Mouse (Mus musculus): ENCODE measurements at regions not wholly inside any gene's neighbourhood (a gene's known extent, or its start where the extent isn't known, plus 50 kb on each side); places are given as distances from the start of the nearest gene placed in this dataset.

DNA sequence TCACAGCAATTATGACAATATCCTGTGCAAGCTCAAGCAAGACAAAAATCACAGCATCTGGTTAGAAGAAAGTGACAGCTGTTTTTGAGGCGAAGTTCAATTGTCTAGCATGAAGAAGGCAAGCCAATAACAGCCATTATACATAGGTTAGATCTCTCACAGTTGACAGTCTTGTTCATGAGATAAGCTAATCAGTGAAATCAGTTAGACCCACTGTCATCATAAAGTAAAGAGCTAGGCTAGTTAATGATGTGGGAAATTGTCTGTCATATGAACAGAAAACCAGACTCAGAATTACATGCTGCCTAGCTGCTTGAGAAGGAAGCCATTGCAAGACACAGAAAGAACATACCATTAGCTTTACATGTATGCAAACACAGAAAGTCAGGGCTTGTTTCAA lies 470.2 kb upstream of the 5930422O12Rik start:
- CTCF ChIA-PET: interaction anchor here (1.5 kb wide), 1 partner anchor 9 kb away, joined by 3 read pairs; no protein-coding TSS in a partner anchor
- no peak for TF ChIP-seq CTCF (IDR thresholded peaks at IDR 0.05)
- DNase-seq (ENCODE audit: low read depth, low spot score): no peak
- POLR2A ChIA-PET: no interaction called here
- in situ Hi-C loops (cut with MboI; ENCODE audit: low pct_unique_long_range_greater_than_20kb): no loop called here
- no peak for ATAC-seq
- H3K27me3 ChIP-seq: no peaks in the 10 kb centered on the region

DNA sequence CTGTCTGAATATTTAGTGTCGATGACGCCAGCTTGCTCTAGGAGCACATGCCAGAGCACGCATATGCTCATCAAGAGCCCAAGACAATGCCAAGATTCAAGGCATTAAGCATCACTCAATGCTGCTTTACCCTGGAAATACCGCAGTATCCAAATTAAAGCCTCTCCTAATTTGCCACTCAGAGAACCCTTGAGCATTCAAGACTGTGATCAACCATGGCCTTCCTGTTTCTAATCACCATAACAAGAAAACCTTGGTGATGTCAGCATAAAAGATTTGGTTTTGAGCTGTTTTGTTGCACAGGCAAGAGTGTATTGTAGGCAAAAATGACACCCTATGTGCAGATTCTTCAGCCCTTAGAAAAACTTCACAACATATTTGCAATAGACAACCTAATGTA lies 469.7 kb upstream of the 5930422O12Rik start:
- no peak for TF ChIP-seq CTCF (IDR thresholded peaks at IDR 0.05)
- CTCF ChIA-PET: interaction anchor here (1.0 to 1.5 kb wide), 2 partner anchors 8 to 9 kb away, joined by 3 read pairs; no protein-coding TSS in a partner anchor
- ATAC-seq (no peak), DNase-seq (ENCODE audit: low read depth, low spot score) (no peak)
- in situ Hi-C loops (cut with MboI; ENCODE audit: low pct_unique_long_range_greater_than_20kb): no loop called here
- POLR2A ChIA-PET: interaction anchor here (0.6 kb wide), 1 partner anchor 1763 kb away, joined by 6 read pairs; no protein-coding TSS in a partner anchor
- no peaks in the 10 kb centered on the region for H3K27me3 ChIP-seq

DNA sequence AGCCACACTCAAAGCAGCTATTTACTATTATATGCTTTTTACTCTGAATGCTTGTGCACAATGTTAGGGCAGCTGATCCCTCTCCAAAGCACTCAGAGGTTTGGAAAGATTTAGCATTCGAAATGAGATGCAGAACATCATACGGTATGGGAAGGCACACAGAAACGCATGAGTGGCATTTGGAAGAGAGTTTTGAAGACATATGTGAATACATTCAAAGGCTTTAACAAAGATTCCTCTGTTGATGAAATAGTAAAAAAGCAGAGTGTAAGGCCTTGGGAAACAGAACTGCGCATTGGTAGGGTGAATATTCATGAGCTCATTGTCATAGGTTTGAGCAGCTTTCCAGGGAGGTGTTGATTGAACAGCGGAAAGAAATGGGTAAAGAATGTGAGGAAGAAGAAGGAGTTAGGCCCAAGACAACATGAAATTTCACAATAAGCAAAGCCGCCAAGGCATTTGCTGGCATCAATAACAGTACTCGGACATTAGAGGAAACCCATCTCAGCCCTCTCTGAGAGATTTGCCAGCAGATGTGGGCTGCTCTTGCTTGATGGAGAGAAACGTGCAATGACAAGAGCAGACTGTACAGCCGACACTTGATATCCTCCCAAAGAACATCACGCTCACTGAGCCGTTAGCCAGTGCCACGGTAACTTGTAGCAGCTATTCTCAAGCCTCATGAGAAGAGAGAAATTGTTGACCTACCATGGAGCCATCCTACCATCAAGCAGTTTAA lies 469.0 kb upstream of the 5930422O12Rik start:
- POLR2A ChIA-PET: no interaction called here
- DNase-seq (ENCODE audit: low read depth, low spot score) (no peak), ATAC-seq (no peak)
- in situ Hi-C loops (cut with MboI; ENCODE audit: low pct_unique_long_range_greater_than_20kb): no loop called here
- TF ChIP-seq CTCF (IDR thresholded peaks at IDR 0.05): no peak
- CTCF ChIA-PET: interaction anchor here (1.0 to 1.5 kb wide), 2 partner anchors 8 to 9 kb away, joined by 3 read pairs; no protein-coding TSS in a partner anchor
- H3K27me3 ChIP-seq: no peaks in the 10 kb centered on the region

DNA sequence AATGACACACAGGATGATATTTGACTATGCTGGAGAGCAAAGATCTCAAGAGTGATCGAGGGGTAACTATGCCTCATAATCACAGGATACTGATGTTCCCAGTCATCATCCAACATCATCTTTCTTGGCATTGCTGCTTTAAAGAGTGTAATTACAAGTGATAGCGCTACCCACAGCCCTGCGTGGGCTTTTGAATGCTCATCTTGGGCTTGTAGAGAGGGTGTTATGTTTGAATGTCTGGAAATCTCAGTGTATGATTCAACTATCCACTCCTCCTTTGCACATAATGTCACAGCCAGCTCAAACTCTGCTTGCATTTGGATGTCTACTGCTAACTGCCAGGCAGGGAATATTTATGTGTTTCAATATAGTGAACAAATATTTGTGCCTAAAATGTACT lies 438.3 kb upstream of the 5930422O12Rik start:
- H3K27me3 ChIP-seq: no peaks in the 10 kb centered on the region
- POLR2A ChIA-PET: no interaction called here
- ATAC-seq (no peak), DNase-seq (ENCODE audit: low read depth, low spot score) (no peak)
- TF ChIP-seq CTCF (IDR thresholded peaks at IDR 0.05): no peak
- CTCF ChIA-PET: no interaction called here
- in situ Hi-C loops (cut with MboI; ENCODE audit: low pct_unique_long_range_greater_than_20kb): no loop called here

DNA sequence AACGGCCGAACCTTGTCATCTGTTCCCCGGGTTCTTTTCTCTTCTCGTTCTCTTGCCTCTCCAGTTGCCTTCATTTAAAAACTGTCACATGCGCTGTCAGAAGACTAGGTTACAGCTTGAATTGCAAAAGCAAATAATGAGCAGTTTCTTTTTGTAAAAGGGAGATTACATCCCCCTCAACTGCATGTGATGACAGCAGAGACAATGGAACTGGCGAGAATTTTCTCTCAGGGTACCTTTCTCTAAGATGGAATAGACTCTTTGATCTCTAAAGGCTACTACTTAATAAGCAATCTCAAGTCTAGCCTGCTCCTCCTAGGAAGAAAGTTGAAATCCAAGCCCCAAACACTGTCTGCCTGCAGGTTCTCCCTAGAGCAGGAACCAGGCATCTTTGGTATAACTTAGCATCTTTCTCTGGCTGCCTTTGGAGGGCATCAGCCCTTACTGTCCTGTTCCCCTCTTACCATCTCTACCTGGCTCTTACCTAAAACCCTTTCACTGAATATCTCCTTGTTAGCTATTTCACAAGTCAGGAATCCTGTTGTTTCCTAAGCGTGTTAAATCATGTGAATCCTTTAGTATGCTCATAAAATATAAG lies 424.4 kb upstream of the 5930422O12Rik start:
- ATAC-seq: no peak
- no peak for TF ChIP-seq CTCF (IDR thresholded peaks at IDR 0.05)
- in situ Hi-C loops (cut with MboI; ENCODE audit: low pct_unique_long_range_greater_than_20kb): no loop called here
- POLR2A ChIA-PET: no interaction called here
- no peak for DNase-seq (ENCODE audit: low read depth, low spot score)
- CTCF ChIA-PET: no interaction called here
- H3K27me3 ChIP-seq: peaks cover 3% of the 10 kb centered on the region

DNA sequence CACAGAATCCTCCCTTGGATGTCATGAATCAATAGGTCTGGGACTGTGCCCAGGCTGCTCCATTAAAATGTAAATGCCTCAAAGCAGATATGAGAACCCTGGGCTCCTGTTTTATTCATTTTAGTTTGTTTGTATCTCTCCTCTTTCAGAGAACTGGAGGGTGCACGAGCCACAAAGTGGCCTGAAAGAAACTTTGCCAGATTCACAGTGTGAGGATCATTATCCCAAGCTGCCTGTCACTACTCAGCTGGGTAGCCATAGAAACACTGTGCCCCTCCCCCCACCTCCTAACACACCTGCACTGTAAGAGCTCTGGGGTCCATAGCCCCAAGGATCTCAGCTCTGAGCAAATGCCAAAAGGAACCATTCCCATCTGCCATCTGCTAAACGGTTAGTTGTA lies 423.9 kb upstream of the 5930422O12Rik start:
- no peak for DNase-seq (ENCODE audit: low read depth, low spot score)
- POLR2A ChIA-PET: no interaction called here
- peaks cover 3% of the 10 kb centered on the region for H3K27me3 ChIP-seq
- in situ Hi-C loops (cut with MboI; ENCODE audit: low pct_unique_long_range_greater_than_20kb): no loop called here
- no peak for TF ChIP-seq CTCF (IDR thresholded peaks at IDR 0.05)
- CTCF ChIA-PET: no interaction called here
- no peak for ATAC-seq

DNA sequence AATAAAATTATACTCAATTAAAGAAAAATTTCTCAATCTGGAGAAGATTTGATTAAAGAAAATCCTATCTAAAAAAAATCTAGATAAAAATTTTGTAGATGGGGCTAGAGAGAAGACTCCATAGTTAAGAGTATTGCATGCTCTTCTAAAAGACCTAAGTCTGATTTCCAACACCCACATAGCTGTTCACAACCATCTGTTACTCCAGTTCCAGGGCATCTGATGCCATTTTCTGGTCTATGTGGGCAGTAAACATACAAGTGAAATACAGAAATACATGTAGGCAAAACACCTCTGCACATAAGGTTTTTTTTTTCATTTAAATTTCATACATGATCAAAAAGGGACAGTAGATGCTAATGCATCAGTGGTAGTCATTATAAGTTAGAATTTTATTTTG lies 418.4 kb upstream of the 5930422O12Rik start:
- no peak for ATAC-seq
- in situ Hi-C loops (cut with MboI; ENCODE audit: low pct_unique_long_range_greater_than_20kb): loop anchor here (5.0 kb wide), 1 partner anchor 172 kb away; no protein-coding TSS in a partner anchor

DNA sequence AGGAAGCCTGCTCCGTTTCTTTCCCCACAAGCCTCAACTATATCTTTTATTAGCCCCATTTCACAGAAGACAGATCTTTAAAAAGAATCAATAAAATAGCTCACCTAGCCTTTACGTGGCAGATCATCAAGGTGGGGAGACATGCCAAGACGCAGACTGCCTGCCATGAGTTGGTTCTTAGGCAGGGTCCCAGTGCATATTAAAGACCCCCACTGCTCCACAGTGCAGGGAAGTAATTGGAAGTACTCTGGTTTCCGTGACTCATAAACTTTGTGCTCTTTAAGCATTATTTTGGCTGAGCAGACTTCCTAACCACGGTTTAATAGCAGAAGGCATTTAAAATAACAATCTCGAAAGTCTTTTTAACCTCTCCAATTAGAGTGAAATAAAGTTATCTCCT lies 415.7 kb upstream of the 5930422O12Rik start:
- DNase-seq (ENCODE audit: low read depth, low spot score): no peak
- POLR2A ChIA-PET: no interaction called here

More for the DNA sequence above, 418.4 kb upstream of the 5930422O12Rik start:
- ChIA-PET CTCF (no interaction called here), POLR2A (no interaction called here)
- no peak for TF ChIP-seq CTCF (IDR thresholded peaks at IDR 0.05)
- H3K27me3 ChIP-seq: peaks cover 3% of the 10 kb centered on the region
- DNase-seq (ENCODE audit: low read depth, low spot score): no peak

DNA sequence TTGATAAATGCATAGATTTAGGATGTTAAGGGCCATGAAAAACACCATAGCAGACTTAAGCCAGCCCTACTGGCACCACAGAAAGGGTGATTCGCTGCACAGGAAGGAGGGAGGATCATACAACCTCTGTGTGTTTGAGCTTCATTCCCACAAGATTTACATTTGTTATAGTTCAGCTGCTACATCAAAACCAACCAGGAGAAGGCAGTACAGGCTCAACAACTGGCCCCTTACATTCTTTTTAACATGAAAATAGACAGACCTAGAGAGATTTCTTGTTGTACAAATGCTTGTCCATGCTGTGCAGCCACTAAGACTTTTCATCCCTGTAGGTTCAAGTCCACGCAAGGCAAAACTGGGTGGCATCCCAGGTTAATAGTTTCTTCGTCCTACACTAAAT lies 412.6 kb upstream of the 5930422O12Rik start:
- no peak for DNase-seq (ENCODE audit: low read depth, low spot score)
- no peaks in the 10 kb centered on the region for H3K27me3 ChIP-seq
- peak; percentile 50 for TF ChIP-seq CTCF (IDR thresholded peaks at IDR 0.05)
- in situ Hi-C loops (cut with MboI; ENCODE audit: low pct_unique_long_range_greater_than_20kb): no loop called here
- ATAC-seq: no peak
- CTCF ChIA-PET: interaction anchor here (1.1 kb wide), 1 partner anchor 169 kb away, joined by 3 read pairs; no protein-coding TSS in a partner anchor
- POLR2A ChIA-PET: no interaction called here

More for the DNA sequence above, 415.7 kb upstream of the 5930422O12Rik start:
- CTCF ChIA-PET: interaction anchor here (1.1 kb wide), 1 partner anchor 13 kb away, joined by 3 read pairs; no protein-coding TSS in a partner anchor
- H3K27me3 ChIP-seq: no peaks in the 10 kb centered on the region
- TF ChIP-seq CTCF (IDR thresholded peaks at IDR 0.05): no peak
- in situ Hi-C loops (cut with MboI; ENCODE audit: low pct_unique_long_range_greater_than_20kb): loop anchor here (5.0 kb wide), 1 partner anchor 170 kb away; no protein-coding TSS in a partner anchor
- ATAC-seq: no peak

DNA sequence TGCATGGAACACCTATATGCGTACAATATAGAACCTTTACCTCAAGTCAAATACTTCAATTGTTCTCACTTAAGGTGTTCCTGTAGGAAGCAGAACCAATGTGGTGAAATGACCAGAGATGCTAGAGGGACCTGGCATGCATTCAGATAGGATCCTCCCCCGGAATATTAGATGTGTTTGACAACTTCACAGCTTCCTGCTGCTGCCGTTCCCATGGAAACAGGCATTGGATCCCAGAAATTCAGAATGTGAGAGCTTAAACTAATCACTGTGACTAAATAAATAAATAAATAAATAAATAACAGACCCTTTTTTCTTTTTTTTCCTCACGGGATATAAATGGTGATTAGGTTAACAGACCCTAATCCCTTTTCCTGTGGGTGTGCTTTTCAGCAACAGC lies 401.5 kb upstream of the 5930422O12Rik start:
- ChIA-PET POLR2A (no interaction called here), CTCF (interaction anchor here (1.5 kb wide), 1 partner anchor 14 kb away, joined by 3 read pairs; no protein-coding TSS in a partner anchor)
- in situ Hi-C loops (cut with MboI; ENCODE audit: low pct_unique_long_range_greater_than_20kb): no loop called here
- no peak for DNase-seq (ENCODE audit: low read depth, low spot score)
- no peak for ATAC-seq
- no peak for TF ChIP-seq CTCF (IDR thresholded peaks at IDR 0.05)
- H3K27me3 ChIP-seq: no peaks in the 10 kb centered on the region

DNA sequence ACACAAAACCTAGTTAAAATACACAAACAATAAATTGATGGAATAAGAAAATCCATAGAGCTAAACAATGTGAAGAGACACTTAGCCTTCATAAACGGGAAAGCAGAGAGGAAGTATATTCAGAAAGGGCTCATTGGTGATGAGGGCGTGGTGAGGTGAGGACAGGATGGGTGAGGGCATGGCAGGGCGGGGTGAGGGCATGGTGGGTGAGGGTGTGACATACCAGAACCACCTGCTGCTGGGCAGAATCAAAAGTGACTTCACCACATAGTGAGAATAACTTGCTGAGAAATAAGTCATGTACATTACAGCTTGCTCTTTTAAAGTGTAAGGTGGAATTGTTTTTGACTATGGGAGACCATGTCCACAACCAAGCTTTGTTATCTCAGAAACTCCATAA lies 399.1 kb upstream of the 5930422O12Rik start:
- ChIA-PET CTCF (no interaction called here), POLR2A (no interaction called here)
- H3K27me3 ChIP-seq: no peaks in the 10 kb centered on the region
- in situ Hi-C loops (cut with MboI; ENCODE audit: low pct_unique_long_range_greater_than_20kb): no loop called here
- DNase-seq (ENCODE audit: low read depth, low spot score) (no peak), ATAC-seq (no peak)
- no peak for TF ChIP-seq CTCF (IDR thresholded peaks at IDR 0.05)
